Mouse (Mus musculus) left cerebral cortex, adult 8-10 months (tissue): ENCODE measurements around the gene Kdm4a. TPM values are rescaled to one million over a fixed set of nuclear protein-coding genes. Genes with fewer than 3 reads are reported as not detected.

ENCODE experiments used
- DNase-seq, 2 experiments: peaks; one replicate each; pipeline ENCODE4 v3.0.0; 2022; ENCODE audit warnings: low spot score in 2 of 2
- total RNA-seq, 4 experiments: library from RNA; stranded (reverse); gene quantifications; 2 replicates each; pipeline ENCODE4 v1.2.4; 2022

Kdm4a gene
- total RNA-seq, 4 experiments from 2014 or later, result 39.9 to 43.3 (median 41.4) TPM

DNA sequence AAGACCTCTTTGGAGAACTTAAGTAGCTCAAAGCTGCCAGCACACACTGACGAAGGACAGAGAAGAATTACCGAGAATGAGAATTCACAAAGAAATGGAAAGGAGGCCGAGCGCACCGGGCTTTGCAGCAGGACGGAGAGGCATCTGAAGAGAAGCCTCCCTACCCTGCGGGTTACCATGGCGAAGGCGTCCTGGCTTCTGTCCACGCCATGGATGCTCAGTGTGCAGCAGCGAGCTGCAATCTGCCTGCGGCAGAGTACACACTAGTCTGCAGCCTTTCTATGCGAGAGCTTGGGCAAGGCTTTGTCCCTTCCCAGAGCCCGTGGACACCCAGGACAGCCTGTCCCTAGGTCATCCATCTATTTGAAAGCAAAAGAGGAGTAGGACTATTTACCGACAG is 23.3 kb downstream of the Kdm4a start:
- DNase-seq, result no peak

DNA sequence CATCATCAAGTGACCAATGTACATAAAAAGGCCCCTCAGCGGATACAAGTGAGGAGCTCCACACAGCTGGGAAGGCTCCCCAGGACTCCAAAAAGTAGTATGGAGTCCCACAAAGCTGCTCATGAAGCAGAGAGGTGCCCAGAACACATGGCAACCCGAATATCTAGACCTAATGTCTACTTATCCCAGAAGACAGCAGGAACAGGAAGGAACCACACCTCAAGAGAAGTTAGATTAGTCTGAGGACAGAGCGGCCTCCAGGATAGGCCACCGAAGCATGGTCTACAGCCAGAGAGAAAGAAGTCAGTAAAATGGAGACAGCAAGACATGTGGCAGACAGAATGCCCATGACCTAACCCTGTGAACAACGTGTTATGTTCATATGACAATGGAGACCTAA is 25.0 kb downstream of the Kdm4a start:
- DNase-seq, result no peak

DNA sequence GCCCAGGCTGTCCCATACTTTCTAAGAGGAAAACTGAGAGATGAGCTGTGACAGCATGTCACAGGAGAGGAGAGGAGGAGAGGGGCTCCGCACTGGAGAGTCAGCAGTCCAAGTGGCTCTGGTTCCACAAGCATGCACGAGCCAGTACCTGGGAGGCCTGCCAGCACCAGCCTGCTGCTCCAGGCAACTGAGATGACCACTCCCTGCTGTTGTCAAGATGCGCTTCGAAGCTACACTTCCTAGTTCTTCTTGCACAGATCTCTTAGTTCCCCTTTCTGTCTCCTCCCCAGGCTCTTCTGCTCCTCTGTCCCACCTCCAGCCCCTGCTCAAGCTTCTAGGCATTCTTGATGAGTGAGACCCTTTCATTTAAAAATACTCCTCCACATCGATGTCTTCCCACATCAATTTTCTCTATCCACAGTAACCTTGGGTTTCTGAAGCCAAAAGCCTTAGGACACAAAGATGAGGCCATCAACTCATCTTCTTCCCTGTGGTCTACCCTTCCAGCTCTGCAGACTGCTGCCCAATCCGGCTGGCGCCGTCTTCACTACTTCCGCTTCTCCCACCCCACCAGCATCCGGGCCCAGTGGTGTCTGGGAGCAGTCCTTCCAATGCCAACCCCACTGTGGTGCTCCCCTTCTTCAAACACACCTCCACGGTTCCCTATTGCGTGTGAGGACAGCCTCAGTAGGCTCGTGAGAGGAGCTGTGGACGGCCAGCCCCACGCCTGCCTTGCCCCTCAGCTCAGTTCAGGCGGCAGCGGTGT is 27.6 kb downstream of the Kdm4a start:
- DNase-seq, result peak in 1 of 2 experiments; percentile 55

DNA sequence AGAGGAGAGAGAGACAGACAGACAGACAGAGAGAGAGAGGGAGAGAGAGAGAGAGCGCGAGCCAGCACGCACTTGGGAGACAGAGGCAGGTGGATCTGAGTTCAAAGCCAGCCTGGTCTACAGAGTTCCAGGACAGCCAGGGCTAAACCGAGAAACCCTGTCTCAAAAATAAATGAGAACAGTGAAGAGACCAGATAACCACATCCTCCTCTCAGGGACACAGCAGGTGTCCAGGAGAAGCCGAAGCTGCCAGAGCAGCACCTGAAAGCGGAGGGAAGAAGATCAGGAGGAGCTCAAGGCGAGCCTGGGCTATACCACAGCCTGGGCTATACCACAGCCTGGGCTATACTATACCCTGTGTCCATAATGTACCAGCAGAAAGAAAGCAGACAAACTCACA is 29.0 kb downstream of the Kdm4a start:
- DNase-seq, result no peak

DNA sequence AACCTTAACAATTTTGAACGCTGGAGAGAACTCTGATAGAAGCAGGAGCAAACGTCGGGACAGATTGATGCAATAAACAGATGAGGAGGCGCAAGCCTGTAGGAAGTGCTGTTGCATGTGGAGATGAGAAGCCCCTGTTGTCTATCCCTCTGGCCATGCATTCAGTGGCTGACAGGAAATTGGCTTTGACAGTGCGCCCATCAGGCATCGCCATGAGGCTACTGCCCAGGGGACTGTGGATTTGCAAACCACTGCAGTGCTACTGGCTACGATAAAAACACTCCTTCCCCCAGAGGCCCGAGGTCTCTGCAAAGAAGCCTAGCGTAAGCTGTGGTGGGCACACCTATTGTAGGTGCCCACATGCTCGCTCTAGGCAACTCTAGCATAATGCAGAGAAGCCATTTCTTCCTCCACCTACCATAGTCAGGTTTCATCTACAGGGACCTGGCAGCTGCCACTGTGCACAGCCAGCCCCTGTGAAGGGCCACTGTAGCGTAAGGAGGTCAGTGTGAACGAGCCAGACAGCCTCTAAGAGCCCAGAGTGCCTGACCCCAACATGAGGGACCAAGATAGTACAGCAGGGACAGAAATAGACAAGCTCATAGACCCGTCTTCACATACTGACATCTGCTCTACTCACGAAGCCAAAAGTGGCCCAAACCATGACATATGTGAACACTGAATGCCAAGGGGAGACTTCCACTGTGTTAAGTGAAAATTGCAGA is 29.7 kb downstream of the Kdm4a start:
- no peak for DNase-seq

DNA sequence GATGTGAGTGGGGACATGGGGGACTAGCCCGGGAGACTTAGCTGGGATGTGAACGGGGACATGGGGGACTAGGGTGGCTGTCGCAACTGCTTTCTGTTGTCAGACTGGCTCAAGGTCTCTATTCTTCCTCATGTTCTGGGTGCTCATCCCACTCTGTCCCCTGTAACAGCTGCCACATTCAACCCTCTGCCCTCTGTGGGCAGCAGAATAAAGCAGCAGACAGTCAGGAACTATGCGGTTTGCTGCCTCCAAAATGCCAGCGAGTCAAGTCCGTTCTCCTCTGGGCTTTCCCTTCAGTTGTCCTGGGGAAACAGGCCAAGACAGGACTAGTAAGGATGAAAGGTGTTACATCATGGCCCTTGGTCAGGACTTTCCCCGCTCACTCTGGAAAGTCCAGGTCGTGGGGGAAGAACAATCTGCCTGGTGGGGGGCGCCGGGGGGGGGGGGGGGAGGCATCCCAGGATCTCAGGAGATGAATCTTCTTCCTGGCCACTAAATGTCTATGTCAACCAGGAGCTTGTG is 30.7 kb downstream of the Kdm4a start:
- DNase-seq, result no peak

DNA sequence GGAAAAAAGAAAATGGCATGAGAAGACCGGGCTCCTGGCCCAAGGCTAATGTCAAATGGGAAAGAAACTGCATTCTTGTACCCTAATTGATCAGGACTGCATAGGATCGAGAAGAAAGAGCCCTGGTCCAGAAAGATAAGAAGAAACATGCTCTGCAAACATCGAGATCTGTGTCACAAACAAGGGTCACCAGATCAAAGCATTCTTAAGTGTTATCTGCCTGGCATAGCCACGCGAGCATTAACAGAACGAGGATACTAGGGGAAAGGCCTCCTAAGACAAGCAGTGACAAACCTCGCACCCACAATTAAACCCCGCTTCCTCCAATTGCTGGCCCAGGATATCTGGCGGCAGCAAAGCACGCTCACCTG is 31.5 kb downstream of the Kdm4a start:
- no peak for DNase-seq

DNA sequence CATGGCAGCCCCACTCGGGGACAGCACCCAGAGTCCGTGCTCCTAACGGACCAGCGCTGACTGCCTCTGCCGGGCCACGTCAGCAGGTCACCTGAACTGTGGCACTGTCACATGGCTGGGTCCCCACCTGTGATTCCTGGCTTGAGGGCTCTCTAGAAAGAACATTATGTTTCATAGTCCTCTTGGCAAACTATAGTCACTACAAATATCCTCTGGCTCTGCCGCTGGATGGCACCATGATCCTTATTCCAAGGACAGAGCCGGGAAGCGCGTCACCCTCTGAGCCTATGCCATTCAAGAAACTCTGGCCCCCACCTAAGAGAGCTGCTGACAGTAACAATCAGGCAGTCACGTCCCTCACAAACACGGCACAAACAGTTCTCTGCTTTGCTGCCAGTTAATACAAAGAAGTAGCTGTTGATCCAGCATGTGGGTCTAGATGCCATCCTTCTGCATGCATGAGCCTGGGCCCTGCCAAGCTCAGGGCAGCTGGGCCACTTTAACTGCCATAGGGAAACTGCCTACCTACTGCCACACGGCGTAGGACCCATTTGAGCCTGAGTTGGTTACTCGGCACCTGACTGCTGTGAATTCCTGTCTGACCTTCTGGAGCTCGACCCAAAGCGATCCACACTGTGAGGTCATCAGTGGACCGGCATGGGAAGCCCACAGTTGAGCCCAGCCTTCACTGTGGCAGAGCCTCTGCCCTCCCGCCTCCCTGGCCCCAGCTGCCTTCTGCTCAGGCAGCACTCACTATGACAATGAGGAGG is 32.1 kb downstream of the Kdm4a start:
- DNase-seq, result peak in 1 of 2 experiments; percentile 77

DNA sequence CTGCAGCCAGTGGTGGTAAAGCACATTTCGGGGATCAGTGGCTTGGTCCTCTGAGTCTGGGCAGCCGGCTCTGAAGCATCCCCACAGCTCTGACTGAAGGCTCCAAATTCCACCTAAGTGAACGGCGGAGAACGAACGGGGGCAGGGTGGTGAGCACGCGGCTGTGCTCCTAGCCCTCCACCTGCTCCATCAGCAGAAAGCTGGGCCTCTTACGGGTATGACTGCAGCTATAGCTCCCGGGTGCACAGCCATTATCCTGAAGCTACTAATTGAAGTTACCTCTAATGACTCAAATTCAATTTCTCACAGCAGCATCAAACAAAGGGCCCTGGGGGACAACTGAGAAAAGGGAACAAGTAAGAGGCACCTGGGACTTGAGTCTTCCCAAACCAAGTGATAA is 32.8 kb downstream of the Kdm4a start:
- DNase-seq, result no peak

DNA sequence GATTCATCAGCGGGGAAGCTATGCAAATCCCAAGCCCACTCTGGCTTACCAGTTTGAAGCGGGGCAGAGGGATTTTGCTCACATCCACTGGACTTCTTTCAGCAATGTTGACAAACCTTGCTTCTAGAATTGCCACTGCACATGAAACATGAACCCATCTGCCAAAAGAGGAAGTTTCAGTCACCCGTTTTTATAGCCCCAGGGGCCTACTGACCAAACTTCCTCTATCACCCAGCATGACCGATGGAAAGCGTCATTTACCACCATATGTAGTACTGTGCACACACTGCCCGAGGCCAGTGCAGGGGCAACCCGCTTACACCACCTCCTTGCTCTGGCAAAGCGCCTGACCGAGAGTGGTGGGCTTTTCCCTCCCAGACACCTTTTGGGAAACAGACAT is 35.5 kb downstream of the Kdm4a start:
- DNase-seq, result no peak

DNA sequence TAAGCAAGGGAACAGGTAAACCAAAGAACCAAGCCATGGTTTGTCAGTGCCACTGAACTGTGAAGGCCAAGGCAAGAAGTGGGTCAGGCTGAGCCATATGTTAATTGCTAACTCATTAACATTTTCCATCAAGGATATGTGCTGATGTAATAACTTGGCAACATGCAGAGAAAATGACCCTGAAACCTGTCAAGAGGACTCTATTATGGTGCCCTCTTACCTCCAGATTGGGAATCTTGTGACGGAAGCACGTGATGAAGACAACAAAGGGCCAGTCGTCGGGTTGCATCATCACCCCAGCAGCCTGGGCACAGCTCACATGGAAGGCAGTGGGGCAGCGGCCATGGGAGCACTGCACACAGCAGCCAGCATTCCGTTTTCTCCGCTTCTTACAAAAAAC is 36.2 kb downstream of the Kdm4a start:
- no peak for DNase-seq

DNA sequence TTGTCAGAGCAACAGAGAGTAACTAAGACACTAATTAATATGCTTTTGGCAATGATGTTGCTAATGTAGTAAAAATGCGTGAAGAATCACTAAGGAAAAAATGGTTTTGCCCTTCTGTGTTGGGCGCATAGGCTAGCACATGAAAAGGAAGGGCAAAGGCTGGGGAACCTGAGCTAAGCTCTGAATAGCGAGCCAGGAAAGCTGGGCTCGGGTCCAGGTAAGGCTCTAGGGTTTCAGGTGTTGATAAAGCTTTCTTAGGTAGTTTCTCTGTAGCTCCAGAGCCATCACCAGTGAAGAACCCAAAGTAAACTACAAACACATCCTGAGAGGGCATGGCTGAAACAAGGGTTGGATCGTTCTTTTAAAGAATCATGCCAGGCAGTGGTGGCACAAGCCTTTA is 38.3 kb downstream of the Kdm4a start:
- no peak for DNase-seq

DNA sequence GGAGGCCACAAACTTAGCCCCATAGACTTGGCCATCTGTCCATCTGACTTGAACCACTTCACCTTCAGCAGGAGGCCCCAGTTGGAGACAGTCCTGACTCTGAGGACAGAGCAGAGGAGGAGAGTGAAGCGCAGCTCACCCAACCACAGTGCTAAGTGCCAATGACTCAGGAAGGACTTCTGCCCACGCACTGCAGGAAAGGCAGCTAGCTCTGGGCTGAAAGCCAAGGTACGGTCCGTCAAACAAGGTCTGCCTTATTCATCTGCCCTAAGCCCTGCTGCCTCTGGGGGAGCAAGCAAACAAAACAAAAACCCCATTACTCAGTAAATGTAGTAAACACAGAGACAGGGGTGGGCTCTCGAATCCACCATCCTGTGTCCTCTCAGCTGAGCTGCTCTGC is 41.0 kb downstream of the Kdm4a start:
- peak in 1 of 2 experiments; percentile 73 for DNase-seq

DNA sequence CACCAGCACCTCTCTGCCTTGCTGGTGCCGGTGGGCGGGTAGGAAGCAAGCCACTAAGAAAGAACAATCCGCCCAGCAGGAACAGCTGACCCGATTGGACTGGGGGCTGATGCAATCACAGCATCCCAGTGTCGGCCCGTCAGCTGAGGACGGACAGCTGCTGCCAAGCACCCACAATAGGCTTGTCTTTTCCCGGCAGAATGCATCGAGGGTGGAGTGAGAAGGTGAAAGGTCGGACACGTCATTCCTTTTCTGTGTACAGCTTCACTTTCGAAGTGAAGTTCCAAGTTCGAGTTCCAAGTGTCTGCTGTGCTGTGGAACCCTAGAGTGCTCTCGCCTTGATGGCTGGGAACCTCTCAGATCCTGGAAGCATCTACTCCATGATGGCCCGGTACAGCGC is 42.0 kb downstream of the Kdm4a start:
- DNase-seq, result peak in 1 of 2 experiments; percentile 61

DNA sequence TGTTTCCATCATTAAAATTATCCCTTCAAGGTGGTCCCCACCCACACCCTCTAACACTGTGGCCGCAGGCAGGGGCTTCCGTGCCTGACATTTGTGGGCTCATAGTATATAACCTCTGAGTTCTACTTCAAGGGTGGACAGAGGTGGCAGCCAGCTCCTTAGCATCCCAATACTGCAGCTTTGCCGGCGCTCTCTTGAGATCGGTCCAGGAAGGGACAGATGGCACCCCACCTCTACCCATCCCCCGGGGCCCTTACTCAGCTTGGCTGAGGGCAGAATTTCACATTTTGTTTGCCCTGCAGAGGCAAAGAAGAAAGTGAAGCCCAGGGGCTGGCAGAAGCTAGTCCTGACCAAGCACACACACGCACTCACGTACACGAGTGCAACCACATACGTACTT is 42.5 kb downstream of the Kdm4a start:
- DNase-seq, result no peak

DNA sequence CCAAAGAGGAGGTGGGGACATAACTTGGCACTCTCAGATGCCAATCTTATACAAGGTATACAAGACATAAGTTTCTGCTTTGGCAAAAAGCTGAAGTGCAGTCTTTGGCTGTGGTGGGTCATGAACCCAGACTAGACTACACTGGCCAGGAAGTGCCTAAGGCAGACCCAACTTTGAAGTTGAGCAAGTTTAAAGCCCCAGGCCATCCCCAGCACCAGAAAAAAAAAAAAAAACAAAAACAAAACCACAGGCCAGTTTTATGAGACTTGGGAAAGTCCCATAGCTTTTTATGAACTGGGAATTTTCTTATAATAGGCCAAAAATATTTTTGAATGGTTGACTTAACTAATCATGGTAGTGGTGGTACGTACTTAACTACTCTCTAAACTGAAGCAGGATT is 44.4 kb downstream of the Kdm4a start:
- no peak for DNase-seq

DNA sequence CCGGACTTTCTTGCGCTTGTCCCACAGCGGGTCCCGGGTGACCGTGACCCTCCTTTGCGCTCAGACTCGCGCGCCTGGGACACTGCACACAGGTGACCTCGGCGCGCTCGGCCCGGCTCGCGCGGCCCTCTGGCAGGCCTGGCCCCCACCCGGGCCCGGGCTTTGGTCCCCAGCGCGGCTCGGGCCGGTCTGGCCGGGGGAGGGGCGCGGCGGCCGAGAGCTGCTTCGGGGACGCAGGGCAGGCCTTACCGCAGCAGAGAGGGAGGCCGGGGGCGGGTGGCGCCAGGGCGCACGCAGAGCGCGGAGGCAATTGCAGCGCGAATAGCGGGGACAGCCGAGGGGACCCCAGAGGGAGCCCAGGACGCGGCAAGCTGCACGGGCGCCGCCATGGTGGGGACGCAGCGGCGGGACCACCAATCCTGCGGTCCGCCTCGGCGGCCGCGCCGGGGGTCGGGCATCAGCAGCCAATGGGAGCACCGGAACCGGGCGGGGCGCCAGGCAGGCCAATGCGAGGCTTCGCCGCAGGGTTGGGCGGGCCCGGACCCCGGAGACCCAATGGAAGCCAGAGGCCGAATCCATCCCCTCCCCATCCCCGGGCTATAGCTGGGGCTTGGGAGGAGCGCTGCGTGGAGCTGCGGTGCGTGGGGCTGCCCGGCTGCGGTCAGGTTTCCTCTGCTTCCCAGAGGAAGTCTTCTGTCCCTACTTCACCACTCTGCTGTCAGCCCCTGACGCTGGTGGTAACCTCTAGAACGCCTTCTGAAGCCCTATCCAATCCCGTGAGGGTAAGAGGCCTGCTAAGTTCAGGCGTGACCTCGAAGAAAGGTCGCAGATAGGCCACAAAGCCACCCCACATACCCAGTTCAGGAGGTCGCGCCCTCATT is 45.1 kb downstream of the Kdm4a start, which contains the start of gene St3gal3:
TSS of gene St3gal3 (minus strand) at position 430 of the 881 bp plus-strand sequence.
- peak; percentile 94 to 97 for DNase-seq

DNA sequence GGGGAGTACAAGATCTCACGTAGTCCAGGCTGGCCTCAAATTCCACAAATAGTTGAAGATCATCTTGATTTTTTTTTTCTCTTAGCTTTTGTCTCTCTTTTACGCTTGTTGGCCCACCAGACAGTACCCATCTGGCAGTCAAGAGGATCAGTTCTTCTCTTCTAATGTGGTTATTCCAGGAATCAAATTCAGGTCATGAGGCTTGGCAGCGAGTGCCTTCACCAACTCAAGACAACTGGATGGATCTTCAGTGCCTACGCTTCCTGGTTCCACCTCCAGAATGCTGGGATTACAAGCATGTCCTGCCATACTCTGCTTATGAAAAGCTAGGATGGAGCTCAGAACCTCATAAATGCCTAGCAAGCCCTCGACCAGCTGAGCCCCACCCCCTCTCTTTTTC is 48.5 kb downstream of the Kdm4a start:
- DNase-seq, result no peak

DNA sequence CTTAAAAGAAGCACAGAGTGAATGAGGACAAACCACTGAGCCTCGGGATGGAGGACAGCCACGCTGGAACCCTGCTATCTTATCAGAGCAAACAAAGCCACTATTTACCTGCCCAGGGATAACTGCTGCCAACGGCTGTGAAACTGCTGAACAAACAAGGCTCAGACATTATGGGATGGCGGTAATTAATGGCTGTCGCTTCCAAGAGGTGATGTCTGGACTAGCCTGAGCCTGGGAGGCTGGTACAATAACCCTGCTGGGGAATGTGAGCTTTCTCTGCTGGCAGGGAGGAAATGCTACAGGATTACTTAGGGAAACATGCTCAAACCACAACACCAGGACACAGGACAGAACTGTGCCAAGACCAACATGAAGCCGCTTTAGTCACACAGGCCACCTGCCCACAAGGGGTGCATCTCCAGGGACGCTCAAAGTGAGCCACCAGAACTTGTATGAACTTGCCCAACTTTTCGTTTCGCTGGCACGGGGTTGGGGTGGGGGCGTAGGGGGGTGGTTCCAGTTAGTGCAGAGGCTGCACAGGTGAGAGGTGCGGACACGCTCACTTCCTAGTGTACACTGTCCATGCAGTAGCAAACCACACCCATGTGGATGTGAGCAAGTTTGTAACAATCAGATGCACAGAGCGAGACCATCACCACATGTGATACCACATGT is 56.7 kb downstream of the Kdm4a start:
- no peak for DNase-seq

DNA sequence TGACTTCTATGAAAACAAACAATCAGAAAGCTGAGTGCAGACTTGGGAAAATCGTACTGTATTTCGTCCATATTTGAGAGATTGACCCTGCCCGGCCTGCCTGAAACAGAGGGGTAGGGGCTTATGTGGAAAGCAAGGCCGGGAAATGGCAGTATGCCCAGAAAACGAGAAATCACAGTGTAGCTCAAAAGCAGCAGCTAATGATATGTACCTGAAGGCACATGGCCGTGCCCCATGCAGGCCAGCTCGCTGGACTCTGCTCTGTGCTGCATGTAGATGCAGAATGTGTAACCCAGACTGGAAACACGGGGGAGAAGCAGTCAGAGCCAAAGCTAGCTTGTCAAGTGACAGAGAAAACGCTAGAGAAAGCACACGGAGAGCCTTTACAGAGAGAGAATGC is 57.8 kb downstream of the Kdm4a start:
- DNase-seq, result no peak
